Mouse (Mus musculus) kidney, adult 2 months (tissue): ENCODE results near the gene Lamc1. TPM values are rescaled to one million over a fixed set of nuclear protein-coding genes. Genes with fewer than 3 reads are reported as not detected.

Source experiments
- DNase-seq: peaks from one replicate; pipeline ENCODE4 v3.0.0; 2021
- H3K27ac ChIP-seq: fragments of 200-500 bp; 2 replicates; pipeline ENCODE4 v1.5.1; 2012; ENCODE audit warnings: low read depth, low read length, control low read depth, inconsistent platforms; ENCODE audit not compliant: insufficient read depth
- H3K27me3 ChIP-seq: fragments of 200-500 bp; replicated peaks from 2 replicates; pipeline ENCODE4 v1.6.1; 2012; ENCODE audit warnings: mild to moderate bottlenecking, moderate library complexity, low read length, inconsistent platforms; ENCODE audit not compliant: control insufficient read depth, insufficient read depth
- H3K36me3 ChIP-seq: fragments of 200-500 bp; 2 replicates; pipeline ENCODE4 v1.6.1; 2012; ENCODE audit warnings: mild to moderate bottlenecking, moderate library complexity, low read length, inconsistent platforms; ENCODE audit not compliant: control insufficient read depth, insufficient read depth
- H3K4me1 ChIP-seq: fragments of 200-500 bp; 2 replicates; pipeline ENCODE4 v1.6.1; 2011; ENCODE audit warnings: low read length; ENCODE audit not compliant: control insufficient read depth, insufficient read depth
- H3K4me3 ChIP-seq: fragments of 200-500 bp; 2 replicates; pipeline ENCODE4 v1.5.1; 2011; ENCODE audit warnings: mild to moderate bottlenecking, low read depth, low read length, control low read depth; ENCODE audit not compliant: insufficient read depth
- CTCF ChIP-seq: fragments of 200-500 bp; conservative IDR thresholded peaks from 2 replicates; pipeline ENCODE4 v1.5.1; 2011; ENCODE audit warnings: low read depth, mild to moderate bottlenecking, control low read depth, low read length, moderate library complexity, mixed read lengths; ENCODE audit not compliant: insufficient read depth, insufficient read length
- POLR2A ChIP-seq: fragments of 200-500 bp; IDR thresholded peaks from one replicate; pipeline ENCODE4 v1.6.1; 2011; ENCODE audit warnings: low read depth, low read length, control low read depth
- WGBS: fragments of 180-500 bp; shearing (Covaris S2); methylation state at CpG from one replicate; pipeline ENCODE4 v1.1.7; 2018; 5-methylcytosine and 5-hydroxymethylcytosine counted together
- polyA plus RNA-seq: library from polyadenylated mRNA; depleted of rRNA; stranded (reverse); fragments of >200 nt; gene quantifications from 2 replicates; pipeline ENCODE4 v1.2.3, GENCODE M21; 2012

Lamc1 gene
- polyA plus RNA-seq, 1 experiment = 44.6 TPM

DNA sequence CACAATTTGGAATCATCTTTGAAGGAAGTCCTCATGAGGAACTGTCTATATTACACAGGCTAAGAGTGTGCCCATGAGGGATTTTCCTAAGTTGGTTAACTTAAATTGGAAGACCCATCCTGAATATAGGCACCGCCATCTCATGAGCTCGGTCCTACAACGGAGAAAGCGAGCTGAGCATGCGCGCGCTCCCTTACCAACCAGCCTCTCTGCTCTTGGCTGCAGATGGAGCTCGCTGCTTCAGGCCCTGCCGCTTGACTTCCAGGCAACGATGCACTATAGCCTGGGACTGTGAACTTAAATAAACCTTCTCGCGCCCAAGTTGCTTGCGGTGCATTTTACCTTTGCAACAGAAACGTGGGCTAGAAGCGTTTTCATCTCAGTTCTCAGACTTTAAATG lies 61.8 kb downstream of the Lamc1 start:
- no peak for DNase-seq
- Histone ChIP-seq H3K27me3 (no peaks in the 10 kb centered on the region), H3K27ac (no peak overlapping the region), H3K4me1 (no peaks in the 10 kb centered on the region; the same call in 1 of the 2 replicates), H3K4me3 (no peak overlapping the region), H3K36me3 (no peaks in the 10 kb centered on the region)
- TF ChIP-seq CTCF (no peak), POLR2A (no peak)
- WGBS = 91% methylated on average over 15 of the region's 15 CpGs

GRCm38 (mm10) chr1:153269681-153270080 lies 62.9 kb downstream of the Lamc1 start:
- no peaks in the 10 kb centered on the region for H3K36me3 ChIP-seq
- H3K27ac ChIP-seq = no peak overlapping the region
- TF ChIP-seq POLR2A (no peak), CTCF (no peak)
- no peaks in the 10 kb centered on the region for H3K27me3 ChIP-seq
- 79% methylated on average over 6 of the region's 6 CpGs for WGBS
- no peak overlapping the region for H3K4me3 ChIP-seq
- DNase-seq = no peak
- H3K4me1 ChIP-seq = 0 out of 2 replicates have a peak, but pooled peaks cover 3% of the 10 kb centered on the region

GRCm38 (mm10) chr1:153268806-153269309 lies 63.7 kb downstream of the Lamc1 start:
- WGBS = 76% methylated on average over 6 of the region's 6 CpGs
- Histone ChIP-seq H3K4me3 (no peak overlapping the region), H3K36me3 (no peaks in the 10 kb centered on the region), H3K27ac (no peak overlapping the region), H3K4me1 (0 out of 2 replicates have a peak, but pooled peaks cover 3% of the 10 kb centered on the region), H3K27me3 (no peaks in the 10 kb centered on the region)
- DNase-seq = no peak
- TF ChIP-seq CTCF (no peak), POLR2A (no peak)

DNA sequence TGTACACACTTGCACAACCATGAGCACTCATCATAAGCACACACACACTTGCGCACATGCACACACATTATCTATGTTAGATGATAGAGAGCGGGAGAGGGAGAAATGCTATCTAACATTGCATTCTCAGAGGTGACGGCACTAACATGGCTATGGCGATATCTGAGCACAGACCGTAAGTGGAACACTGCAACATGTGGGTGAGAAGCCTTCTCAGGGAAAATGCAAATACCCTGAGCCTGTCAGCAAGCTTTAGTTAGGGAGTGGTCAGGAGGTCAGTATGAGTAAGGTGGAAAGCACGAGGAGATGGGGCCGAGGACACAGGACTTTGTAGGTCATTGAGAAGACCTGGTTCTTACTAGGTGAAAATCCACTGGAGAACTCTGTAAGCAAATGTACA lies 64.3 kb downstream of the Lamc1 start:
- Histone ChIP-seq H3K4me3 (no peak overlapping the region), H3K27me3 (no peaks in the 10 kb centered on the region), H3K4me1 (0 out of 2 replicates have a peak, but pooled peaks cover 3% of the 10 kb centered on the region), H3K36me3 (no peaks in the 10 kb centered on the region), H3K27ac (no peak overlapping the region)
- WGBS = 89% methylated on average over 7 of the region's 7 CpGs
- DNase-seq = no peak
- TF ChIP-seq CTCF = no peak

GRCm38 (mm10) chr1:153267730-153268129 lies 64.9 kb downstream of the Lamc1 start:
- Histone ChIP-seq H3K27me3 (no peaks in the 10 kb centered on the region), H3K36me3 (no peaks in the 10 kb centered on the region), H3K27ac (no peak overlapping the region), H3K4me1 (0 out of 2 replicates have a peak, but pooled peaks cover 3% of the 10 kb centered on the region), H3K4me3 (no peak overlapping the region)
- DNase-seq = no peak
- TF ChIP-seq CTCF (no peak), POLR2A (no peak)
- 92% methylated on average over 7 of the region's 7 CpGs for WGBS

GRCm38 (mm10) chr1:153266891-153267290 lies 65.7 kb downstream of the Lamc1 start:
- H3K36me3 ChIP-seq = no peaks in the 10 kb centered on the region
- no peaks in the 10 kb centered on the region for H3K27me3 ChIP-seq
- 0 out of 2 replicates have a peak, but pooled peaks cover 3% of the 10 kb centered on the region for H3K4me1 ChIP-seq
- DNase-seq = no peak
- H3K4me3 ChIP-seq = no peak overlapping the region
- no peak overlapping the region for H3K27ac ChIP-seq
- TF ChIP-seq POLR2A (no peak), CTCF (no peak)
- WGBS = 48% methylated on average over 5 of the region's 5 CpGs

DNA sequence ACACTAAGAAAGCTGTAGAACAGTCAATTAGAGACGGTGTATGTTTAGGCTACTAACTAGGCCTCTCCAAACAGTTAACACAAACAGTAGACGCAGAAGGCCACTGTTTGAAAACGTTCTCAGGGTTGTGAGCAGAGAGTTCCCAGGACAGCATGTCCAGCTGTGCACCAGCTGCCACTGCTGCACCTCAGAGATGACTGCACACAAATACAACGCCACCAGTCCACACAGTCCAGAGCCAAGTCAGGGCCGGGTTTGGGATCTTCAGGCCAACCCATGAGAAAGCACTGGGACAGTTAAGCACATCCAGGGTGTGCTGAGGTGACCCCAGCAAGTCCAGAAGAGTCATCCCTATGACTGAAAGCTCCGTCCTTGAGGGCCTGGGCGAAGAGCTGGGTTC lies 67.0 kb downstream of the Lamc1 start:
- Histone ChIP-seq H3K36me3 (no peaks in the 10 kb centered on the region), H3K4me3 (no peak overlapping the region), H3K27me3 (no peaks in the 10 kb centered on the region), H3K27ac (no peak overlapping the region), H3K4me1 (0 out of 2 replicates have a peak, but pooled peaks cover 3% of the 10 kb centered on the region)
- DNase-seq = no peak
- whole genome bisulfite sequencing = 69% methylated on average over 7 of the region's 7 CpGs
- no peak for TF ChIP-seq POLR2A
- TF ChIP-seq CTCF = no peak
